Mouse (Mus musculus) myocyte (in vitro differentiated cells): Measurements from ENCODE around the gene Eya4. TPM values are rescaled to one million over a fixed set of nuclear protein-coding genes. Genes with fewer than 3 reads are reported as not detected.

ENCODE experiments used
- H3K27me3 ChIP-seq: one replicate; pipeline ENCODE4 v1.6.1; 2011; ENCODE audit not compliant: control insufficient read depth, insufficient read depth, insufficient read length
- H3K36me3 ChIP-seq: one replicate; pipeline ENCODE4 v1.6.1; 2011; ENCODE audit not compliant: control insufficient read depth, insufficient read depth
- H3K4me2 ChIP-seq: one replicate; pipeline ENCODE4 v1.6.1; 2011; ENCODE audit warnings: low read depth, control low read depth
- H3K4me3 ChIP-seq: one replicate; pipeline ENCODE4 v1.5.1; 2011; ENCODE audit warnings: mild to moderate bottlenecking, control low read depth, moderate library complexity
- H3K79me2 ChIP-seq: one replicate; pipeline ENCODE4 v1.6.1; 2011; ENCODE audit not compliant: control insufficient read depth, insufficient read depth
- H3ac ChIP-seq: one replicate; pipeline ENCODE4 v1.6.1; 2011; ENCODE audit not compliant: control insufficient read depth, insufficient read length
- CEBPB ChIP-seq: IDR thresholded peaks from 2 replicates; pipeline ENCODE4 v1.6.1; 2011; ENCODE audit warnings: mild to moderate bottlenecking, moderate library complexity; ENCODE audit not compliant: poor library complexity, insufficient read depth, severe bottlenecking
- E2F4 ChIP-seq: IDR thresholded peaks from one replicate; pipeline ENCODE4 v1.6.1; 2011; ENCODE audit warnings: mild to moderate bottlenecking, control low read depth, moderate library complexity; ENCODE audit not compliant: insufficient read depth
- MAX ChIP-seq: IDR thresholded peaks from one replicate; pipeline ENCODE4 v1.6.1; 2011; ENCODE audit warnings: low read depth, mild to moderate bottlenecking, control low read depth
- MYOD1 ChIP-seq, 3 experiments: IDR thresholded peaks; one replicate each; pipeline ENCODE4 v1.6.1; 2011; ENCODE audit warnings: control low read depth in 2 of 3, low read depth in 2 of 3, mild to moderate bottlenecking in 2 of 3, moderate library complexity in 1 of 3; ENCODE audit not compliant: insufficient read length in 2 of 3, control insufficient read depth in 1 of 3
- MYOG ChIP-seq, 3 experiments: IDR thresholded peaks; one replicate each; pipeline ENCODE4 v1.6.1; 2011; ENCODE audit warnings: control low read depth in 2 of 3, low read depth in 2 of 3, mild to moderate bottlenecking in 2 of 3; ENCODE audit not compliant: insufficient read length in 2 of 3, control insufficient read depth in 1 of 3, insufficient read depth in 1 of 3
- POLR2A ChIP-seq: IDR thresholded peaks from one replicate; pipeline ENCODE4 v1.6.1; 2011; ENCODE audit warnings: low read depth, mild to moderate bottlenecking, control low read depth, moderate library complexity; ENCODE audit not compliant: insufficient read length
- POLR2AphosphoS2 ChIP-seq: IDR thresholded peaks from one replicate; pipeline ENCODE4 v1.6.1; 2011; ENCODE audit warnings: low read depth, control low read depth; ENCODE audit not compliant: insufficient read length
- REST ChIP-seq: IDR thresholded peaks from one replicate; pipeline ENCODE4 v1.6.1; 2011; ENCODE audit warnings: mild to moderate bottlenecking, control low read depth, moderate library complexity; ENCODE audit not compliant: insufficient read depth, insufficient read length
- SRF ChIP-seq: IDR thresholded peaks from one replicate; pipeline ENCODE4 v1.6.1; 2011; ENCODE audit warnings: low read depth; ENCODE audit not compliant: control insufficient read depth, insufficient read length
- TCF12 ChIP-seq: IDR thresholded peaks from one replicate; pipeline ENCODE4 v1.6.1; 2011; ENCODE audit warnings: mild to moderate bottlenecking, control low read depth; ENCODE audit not compliant: poor library complexity, insufficient read depth, severe bottlenecking
- TCF3 ChIP-seq: IDR thresholded peaks from one replicate; pipeline ENCODE4 v1.6.1; 2011; ENCODE audit warnings: low read depth, control low read depth; ENCODE audit not compliant: insufficient read length
- USF1 ChIP-seq: IDR thresholded peaks from one replicate; pipeline ENCODE4 v1.6.1; 2011; ENCODE audit warnings: low read depth, mild to moderate bottlenecking, control low read depth, moderate library complexity
- polyA plus RNA-seq: library from polyadenylated mRNA; unstranded; fragments of >200 nt; fragmentation: generic; extraction: Trizol; gene quantifications from one replicate; pipeline ENCODE4 v1.2.1, GENCODE M21; 2012; ENCODE audit warnings: missing spikeins

Eya4 gene
- polyA plus RNA-seq, 1 experiment, result 8.8 TPM

GRCm38 (mm10) chr10:23277371-23277770 is 73.2 kb downstream of the Eya4 start:
- no peak overlapping the region for H3K4me3 ChIP-seq
- H3K4me2 ChIP-seq, result no peak overlapping the region
- peaks cover 4% of the 10 kb centered on the region for H3K36me3 ChIP-seq
- no peaks in the 10 kb centered on the region for H3K27me3 ChIP-seq
- no peak for TF ChIP-seq TCF3
- TF ChIP-seq MYOD1 (IDR thresholded peaks at IDR 0.05; ENCODE audit: control insufficient read depth in 1 of 3, insufficient read length in 2 of 3, low read depth in 2 of 3), result no peak
- TF ChIP-seq SRF, result no peak
- no peak for TF ChIP-seq MAX
- no peak for TF ChIP-seq POLR2AphosphoS2
- no peak for TF ChIP-seq MYOG (IDR thresholded peaks at IDR 0.05; ENCODE audit: control insufficient read depth in 1 of 3, insufficient read depth in 1 of 3, insufficient read length in 2 of 3, low read depth in 2 of 3)
- no peak for TF ChIP-seq REST
- TF ChIP-seq TCF12, result no peak
- no peak for TF ChIP-seq CEBPB
- no peak for TF ChIP-seq POLR2A
- no peak for TF ChIP-seq E2F4
- TF ChIP-seq USF1, result no peak
- H3K79me2 ChIP-seq, result peaks cover 38% of the 10 kb centered on the region
- no peak overlapping the region for H3ac ChIP-seq

- H3K4me3 ChIP-seq, result no peak overlapping the region
- no peak overlapping the region for H3K4me2 ChIP-seq
- peaks cover 78% of the 10 kb centered on the region for H3K79me2 ChIP-seq
- H3ac ChIP-seq, result no peak overlapping the region
- no peaks in the 10 kb centered on the region for H3K27me3 ChIP-seq
- H3K36me3 ChIP-seq, result no peaks in the 10 kb centered on the region
- TF ChIP-seq MAX (no peak), E2F4 (no peak)
Measured at GRCm38 (mm10) chr10:23271050-23271621, 79.5 kb downstream of the Eya4 start.

GRCm38 (mm10) chr10:23270502-23270901 is 80.1 kb downstream of the Eya4 start:
- TF ChIP-seq POLR2AphosphoS2 (no peak), TCF12 (no peak), USF1 (no peak), E2F4 (no peak), POLR2A (no peak), REST (no peak), TCF3 (no peak), MYOG (IDR thresholded peaks at IDR 0.05; ENCODE audit: control insufficient read depth in 1 of 3, insufficient read depth in 1 of 3, insufficient read length in 2 of 3, low read depth in 2 of 3) (no peak), CEBPB (no peak), MAX (no peak), SRF (no peak), MYOD1 (IDR thresholded peaks at IDR 0.05; ENCODE audit: control insufficient read depth in 1 of 3, insufficient read length in 2 of 3, low read depth in 2 of 3) (no peak)
- Histone ChIP-seq H3K4me3 (no peak overlapping the region), H3ac (no peak overlapping the region), H3K4me2 (no peak overlapping the region), H3K79me2 (peaks cover 77% of the 10 kb centered on the region), H3K36me3 (no peaks in the 10 kb centered on the region), H3K27me3 (no peaks in the 10 kb centered on the region)

- H3K4me3 ChIP-seq, result no peak overlapping the region
- TF ChIP-seq SRF, result no peak
- TF ChIP-seq POLR2AphosphoS2, result no peak
- TF ChIP-seq TCF12, result no peak
- TF ChIP-seq CEBPB, result no peak
- no peak for TF ChIP-seq USF1
- no peak for TF ChIP-seq MAX
- TF ChIP-seq TCF3, result no peak
- no peak for TF ChIP-seq E2F4
- H3K79me2 ChIP-seq, result peaks cover 30% of the 10 kb centered on the region
- no peaks in the 10 kb centered on the region for H3K36me3 ChIP-seq
- H3K4me2 ChIP-seq, result no peak overlapping the region
- no peak overlapping the region for H3ac ChIP-seq
- no peaks in the 10 kb centered on the region for H3K27me3 ChIP-seq
Measured at GRCm38 (mm10) chr10:23252180-23252579, 98.4 kb downstream of the Eya4 start.

GRCm38 (mm10) chr10:23246485-23246884 is 104.1 kb downstream of the Eya4 start:
- TF ChIP-seq CEBPB (no peak), REST (no peak), USF1 (no peak), POLR2AphosphoS2 (no peak), POLR2A (no peak), SRF (no peak), MAX (no peak), TCF12 (no peak), TCF3 (no peak)
- peaks cover 12% of the 10 kb centered on the region for H3K79me2 ChIP-seq

More at GRCm38 (mm10) chr10:23246485-23246884, 104.1 kb downstream of the Eya4 start:
- no peak overlapping the region for H3ac ChIP-seq
- no peak overlapping the region for H3K4me3 ChIP-seq
- H3K36me3 ChIP-seq, result no peaks in the 10 kb centered on the region
- H3K27me3 ChIP-seq, result no peaks in the 10 kb centered on the region
- H3K4me2 ChIP-seq, result no peak overlapping the region
